Mouse (Mus musculus) MEL (cell line): ENCODE measurements at regions not wholly inside any gene's neighbourhood (a gene's known extent, or its start where the extent isn't known, plus 50 kb on each side); places are given as distances from the start of the nearest gene placed in this dataset.

Experiments used
- DNase-seq: peaks from one replicate; pipeline ENCODE4 v3.0.0; 2011; ENCODE audit warnings: low read depth, low spot score
- H3K27ac ChIP-seq: 2 replicates; pipeline ENCODE4 v1.5.1; 2012; ENCODE audit warnings: low read depth, mild to moderate bottlenecking, control low read depth, low read length, moderate library complexity; ENCODE audit not compliant: control insufficient read depth
- H3K27me3 ChIP-seq, 2 experiments: fragments of 150-350 bp in 1 of 2; sonication (generic) in 1 of 2; 2 replicates each; pipeline ENCODE4 v1.6.1; 2012; ENCODE audit warnings: low read length in 2 of 2, mild to moderate bottlenecking in 2 of 2, improper control_type of control experiment in 1 of 2, moderate library complexity in 1 of 2; ENCODE audit not compliant: insufficient read depth in 2 of 2, control insufficient read depth in 1 of 2
- H3K36me3 ChIP-seq, 2 experiments: 2 replicates each; pipeline ENCODE4 v1.6.1; 2012 to 2014; ENCODE audit warnings: low read length in 2 of 2, improper control_type of control experiment in 1 of 2, inconsistent platforms in 1 of 2, mild to moderate bottlenecking in 1 of 2; ENCODE audit not compliant: insufficient read depth in 2 of 2, control insufficient read depth in 1 of 2
- H3K4me1 ChIP-seq, 2 experiments: fragments of 150-350 bp in 1 of 2; sonication (generic) in 1 of 2; 2 replicates each; pipeline ENCODE4 v1.6.1; 2012; ENCODE audit warnings: low read length in 2 of 2, improper control_type of control experiment in 1 of 2, mild to moderate bottlenecking in 1 of 2; ENCODE audit not compliant: insufficient read depth in 2 of 2, control insufficient read depth in 1 of 2
- H3K4me3 ChIP-seq, 2 experiments: fragments of 150-350 bp in 1 of 2; sonication (generic) in 1 of 2; 2 replicates each; pipeline ENCODE4 v1.5.1; 2012; ENCODE audit warnings: low read depth in 2 of 2, low read length in 2 of 2, mild to moderate bottlenecking in 2 of 2, moderate library complexity in 2 of 2, control low read depth in 1 of 2, improper control_type of control experiment in 1 of 2; ENCODE audit not compliant: control insufficient read depth in 1 of 2, insufficient read depth in 1 of 2
- H3K79me2 ChIP-seq: 2 replicates; pipeline ENCODE4 v1.6.1; 2012; ENCODE audit warnings: mild to moderate bottlenecking, low read length, moderate library complexity; ENCODE audit not compliant: control insufficient read depth, poor library complexity, insufficient read depth
- H3K9ac ChIP-seq: 2 replicates; pipeline ENCODE4 v1.6.1; 2012; ENCODE audit warnings: low read depth, mild to moderate bottlenecking, control low read depth, low read length, moderate library complexity; ENCODE audit not compliant: control insufficient read depth, poor library complexity, severe bottlenecking
- H3K9me3 ChIP-seq: fragments of 150-350 bp; sonication (generic); replicated peaks from 2 replicates; pipeline ENCODE4 v1.6.1; 2012; ENCODE audit warnings: mild to moderate bottlenecking, low read length, improper control_type of control experiment, moderate library complexity; ENCODE audit not compliant: insufficient read depth
- CHD2 ChIP-seq: IDR thresholded peaks from 2 replicates; pipeline ENCODE4 v1.6.1; 2011; ENCODE audit warnings: low read length, improper control_type of control experiment
- CTCF ChIP-seq, 3 experiments: IDR thresholded peaks in 2 of 3; conservative IDR thresholded peaks in 1 of 3; 2 replicates each; pipeline ENCODE4 v1.5.1; 2011 to 2012; ENCODE audit warnings: low read length in 3 of 3, low read depth in 2 of 3, mild to moderate bottlenecking in 2 of 3, improper control_type of control experiment in 1 of 3, inconsistent platforms in 1 of 3, mixed read lengths in 1 of 3, moderate library complexity in 1 of 3; ENCODE audit not compliant: control insufficient read depth in 1 of 3, insufficient read depth in 1 of 3, poor library complexity in 1 of 3, severe bottlenecking in 1 of 3
- E2F4 ChIP-seq: IDR thresholded peaks from 2 replicates; pipeline ENCODE4 v1.6.1; 2011; ENCODE audit warnings: low read depth, low read length, improper control_type of control experiment, borderline replicate concordance
- ELF1 ChIP-seq: IDR thresholded peaks from 2 replicates; pipeline ENCODE4 v1.6.1; 2014; ENCODE audit warnings: low read depth, mild to moderate bottlenecking, inconsistent platforms, low read length, improper control_type of control experiment, moderate library complexity
- GABPA ChIP-seq: IDR thresholded peaks from 2 replicates; pipeline ENCODE4 v1.6.1; 2012; ENCODE audit warnings: low read depth, mild to moderate bottlenecking, inconsistent platforms, low read length, improper control_type of control experiment, moderate library complexity
- GATA1 ChIP-seq: IDR thresholded peaks from 2 replicates; pipeline ENCODE4 v1.6.1; 2011; ENCODE audit warnings: low read depth, low read length, improper control_type of control experiment
- HCFC1 ChIP-seq: IDR thresholded peaks from 2 replicates; pipeline ENCODE4 v1.6.1; 2012; ENCODE audit warnings: low read depth, mild to moderate bottlenecking, inconsistent platforms, low read length, improper control_type of control experiment, moderate library complexity
- JUND ChIP-seq: IDR thresholded peaks from 2 replicates; pipeline ENCODE4 v1.6.1; 2011; ENCODE audit warnings: low read depth, mild to moderate bottlenecking, improper control_type of control experiment, low read length
- KAT2A ChIP-seq: conservative IDR thresholded peaks from 2 replicates; pipeline ENCODE4 v1.6.1; 2012; ENCODE audit warnings: low read depth, low read length, improper control_type of control experiment, inconsistent platforms
- MAX ChIP-seq: IDR thresholded peaks from 2 replicates; pipeline ENCODE4 v1.6.1; 2011; ENCODE audit warnings: low read length, improper control_type of control experiment
- MAZ ChIP-seq: IDR thresholded peaks from 2 replicates; pipeline ENCODE4 v1.6.1; 2012; ENCODE audit warnings: low read depth, mild to moderate bottlenecking, inconsistent platforms, low read length, improper control_type of control experiment
- MEF2A ChIP-seq: IDR thresholded peaks from 2 replicates; pipeline ENCODE4 v1.6.1; 2014; ENCODE audit warnings: low read depth, mild to moderate bottlenecking, inconsistent platforms, low read length, improper control_type of control experiment; ENCODE audit not compliant: poor library complexity, insufficient replicate concordance, severe bottlenecking; ENCODE audit errors: extremely low read depth
- MXI1 ChIP-seq: IDR thresholded peaks from 2 replicates; pipeline ENCODE4 v1.6.1; 2011; ENCODE audit warnings: mild to moderate bottlenecking, low read depth, low read length, improper control_type of control experiment
- MYB ChIP-seq: IDR thresholded peaks from 2 replicates; pipeline ENCODE4 v1.6.1; 2011; ENCODE audit warnings: mild to moderate bottlenecking, low read depth, low read length, improper control_type of control experiment
- NELFE ChIP-seq: IDR thresholded peaks from 2 replicates; pipeline ENCODE4 v1.6.1; 2011; ENCODE audit warnings: low read depth, low read length, improper control_type of control experiment
- NRF1 ChIP-seq: IDR thresholded peaks from 2 replicates; pipeline ENCODE4 v1.6.1; 2014; ENCODE audit warnings: low read depth, mild to moderate bottlenecking, inconsistent platforms, low read length, improper control_type of control experiment, moderate library complexity; ENCODE audit not compliant: poor library complexity, insufficient read depth, severe bottlenecking
- POLR2AphosphoS2 ChIP-seq: IDR thresholded peaks from 2 replicates; pipeline ENCODE4 v1.6.1; 2011; ENCODE audit warnings: low read length, improper control_type of control experiment
- POLR2AphosphoS5 ChIP-seq: IDR thresholded peaks from 2 replicates; pipeline ENCODE4 v1.6.1; 2012; ENCODE audit warnings: low read depth, borderline replicate concordance, mild to moderate bottlenecking, inconsistent platforms, low read length, moderate library complexity, mixed read lengths
- RAD21 ChIP-seq: IDR thresholded peaks from 2 replicates; pipeline ENCODE4 v1.6.1; 2011; ENCODE audit warnings: mild to moderate bottlenecking, low read depth, low read length, improper control_type of control experiment
- SIN3A ChIP-seq: IDR thresholded peaks from 2 replicates; pipeline ENCODE4 v1.6.1; 2012; ENCODE audit warnings: low read length, improper control_type of control experiment, inconsistent platforms
- SMC3 ChIP-seq: IDR thresholded peaks from 2 replicates; pipeline ENCODE4 v1.6.1; 2011; ENCODE audit warnings: low read depth, low read length, improper control_type of control experiment
- TCF12 ChIP-seq: IDR thresholded peaks from 2 replicates; pipeline ENCODE4 v1.6.1; 2014; ENCODE audit warnings: low read depth, mild to moderate bottlenecking, inconsistent platforms, low read length, improper control_type of control experiment, moderate library complexity
- USF1 ChIP-seq: IDR thresholded peaks from 2 replicates; pipeline ENCODE4 v1.6.1; 2014; ENCODE audit warnings: low read depth, mild to moderate bottlenecking, inconsistent platforms, low read length, improper control_type of control experiment, moderate library complexity
- USF2 ChIP-seq, 2 experiments: IDR thresholded peaks; 2 replicates each; pipeline ENCODE4 v1.6.1; 2011 to 2012; ENCODE audit warnings: improper control_type of control experiment in 2 of 2, low read length in 2 of 2, borderline replicate concordance in 1 of 2, inconsistent platforms in 1 of 2, low read depth in 1 of 2, mild to moderate bottlenecking in 1 of 2; ENCODE audit not compliant: insufficient read depth in 1 of 2
- ZKSCAN1 ChIP-seq: IDR thresholded peaks from 2 replicates; pipeline ENCODE4 v1.6.1; 2012; ENCODE audit warnings: low read depth, mild to moderate bottlenecking, inconsistent platforms, low read length, improper control_type of control experiment, moderate library complexity
- ZMIZ1 ChIP-seq: IDR thresholded peaks from 2 replicates; pipeline ENCODE4 v1.6.1; 2012; ENCODE audit warnings: low read depth, mild to moderate bottlenecking, inconsistent platforms, low read length, improper control_type of control experiment, moderate library complexity
- ZNF384 ChIP-seq: IDR thresholded peaks from 2 replicates; pipeline ENCODE4 v1.6.1; 2012; ENCODE audit warnings: low read depth, mild to moderate bottlenecking, inconsistent platforms, low read length, improper control_type of control experiment

DNA sequence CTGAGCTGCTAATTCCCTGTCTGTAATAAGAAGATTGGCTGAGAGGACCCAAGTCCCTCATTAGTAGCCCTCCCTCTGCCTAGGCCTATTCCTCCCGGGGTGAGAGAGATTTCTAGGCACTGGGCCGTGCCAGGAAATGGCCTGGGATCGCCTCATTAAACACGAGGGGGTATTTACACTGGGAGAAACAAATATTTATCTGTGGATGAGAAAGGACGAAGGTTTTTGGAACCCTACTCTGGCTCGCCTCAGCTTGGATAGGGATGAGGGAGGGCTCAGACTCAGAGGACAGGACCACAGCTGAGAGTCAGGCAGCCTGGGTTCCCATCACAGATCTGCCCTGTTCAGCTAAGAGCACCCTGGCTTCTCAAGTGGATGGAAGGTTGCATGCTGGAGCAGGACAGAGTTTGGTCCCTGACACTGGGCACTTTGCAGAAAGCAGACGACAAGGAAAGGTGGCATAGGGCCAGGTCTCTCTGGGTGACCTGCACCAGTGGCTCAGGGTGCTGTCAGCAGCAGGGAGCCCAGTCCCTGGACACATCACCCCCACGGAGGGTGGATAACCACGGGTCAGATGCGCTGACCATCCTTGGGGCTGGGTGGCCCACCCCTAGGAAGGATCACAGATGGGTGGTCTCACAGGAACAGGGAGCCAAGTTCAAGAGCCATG, 94.0 kb upstream of the Wnt4 start:
- TF ChIP-seq ZMIZ1 (no peak), USF2 (IDR thresholded peaks at IDR 0.05; ENCODE audit: borderline replicate concordance in 1 of 2, insufficient read depth in 1 of 2, low read depth in 1 of 2, low read length in 2 of 2) (no peak), ZKSCAN1 (no peak), NRF1 (no peak), CTCF (IDR thresholded peaks at IDR 0.05 in 2 of 3, conservative IDR thresholded peaks at IDR 0.05 in 1 of 3; ENCODE audit: control insufficient read depth in 1 of 3, insufficient read depth in 1 of 3, low read depth in 2 of 3, low read length in 3 of 3, poor library complexity in 1 of 3, severe bottlenecking in 1 of 3) (no peak), GATA1 (no peak), POLR2AphosphoS2 (no peak), CHD2 (no peak), E2F4 (no peak), USF1 (no peak), ZNF384 (no peak), TCF12 (no peak), POLR2AphosphoS5 (no peak)
- H3K4me3 ChIP-seq: no peak overlapping the region
- H3K27me3 ChIP-seq: no peaks in the 10 kb centered on the region
- no peaks in the 10 kb centered on the region for H3K79me2 ChIP-seq
- no peak overlapping the region for H3K27ac ChIP-seq
- H3K36me3 ChIP-seq: no peaks in the 10 kb centered on the region
- DNase-seq: no peak
- H3K9me3 ChIP-seq: no peaks in the 10 kb centered on the region
- H3K4me1 ChIP-seq: no peaks in the 10 kb centered on the region
- H3K9ac ChIP-seq: no peak overlapping the region

DNA sequence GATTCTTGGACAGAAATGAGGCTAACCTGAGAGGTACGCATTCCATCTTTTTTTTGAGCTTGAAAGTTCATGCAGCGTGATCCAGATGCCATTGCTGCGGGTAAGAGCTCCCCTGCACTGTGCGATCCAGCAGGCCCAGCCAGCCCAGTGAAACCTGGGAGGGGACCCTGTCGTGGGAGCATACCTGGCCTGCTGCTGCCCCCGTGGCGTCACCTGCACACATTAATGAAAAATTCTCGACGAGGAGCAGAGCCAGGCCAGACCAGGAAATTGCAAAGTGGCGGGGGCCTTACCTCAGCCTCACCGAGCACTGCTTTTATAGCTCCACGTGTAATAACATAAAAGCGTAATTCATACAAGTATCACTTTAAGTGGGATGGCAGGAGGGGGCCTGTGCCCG, 94.7 kb upstream of the Wnt4 start:
- no peaks in the 10 kb centered on the region for H3K79me2 ChIP-seq
- no peaks in the 10 kb centered on the region for H3K27me3 ChIP-seq
- H3K36me3 ChIP-seq: no peaks in the 10 kb centered on the region
- no peak for TF ChIP-seq ELF1
- TF ChIP-seq HCFC1: no peak
- TF ChIP-seq GABPA: no peak
- no peak for TF ChIP-seq MXI1
- TF ChIP-seq MYB: no peak
- no peak for TF ChIP-seq RAD21
- no peak for TF ChIP-seq SMC3
- TF ChIP-seq MAZ: no peak
- no peak for TF ChIP-seq MEF2A
- no peak for TF ChIP-seq NRF1
- no peak for TF ChIP-seq TCF12
- TF ChIP-seq NELFE: no peak
- TF ChIP-seq ZMIZ1: no peak
- no peak for TF ChIP-seq CTCF (IDR thresholded peaks at IDR 0.05 in 2 of 3, conservative IDR thresholded peaks at IDR 0.05 in 1 of 3; ENCODE audit: control insufficient read depth in 1 of 3, insufficient read depth in 1 of 3, low read depth in 2 of 3, low read length in 3 of 3, poor library complexity in 1 of 3, severe bottlenecking in 1 of 3)
- TF ChIP-seq SIN3A: no peak
- TF ChIP-seq JUND: no peak
- no peak for TF ChIP-seq POLR2AphosphoS2
- TF ChIP-seq KAT2A: no peak
- no peak for TF ChIP-seq MAX
- no peak for TF ChIP-seq E2F4
- no peak for DNase-seq
- no peak overlapping the region for H3K4me3 ChIP-seq
- H3K4me1 ChIP-seq: no peaks in the 10 kb centered on the region
- H3K27ac ChIP-seq: no peak overlapping the region
- no peaks in the 10 kb centered on the region for H3K9me3 ChIP-seq
- no peak overlapping the region for H3K9ac ChIP-seq
